Mouse (Mus musculus): ENCODE data around the gene Cnksr3. TPM values are rescaled to one million over a fixed set of nuclear protein-coding genes. Genes with fewer than 3 reads are reported as not detected.

Cnksr3 gene
- total and polyA plus RNA-seq, 3 experiments, result not detected

GRCm38 (mm10) chr10:7209691-7210455 is 2.2 kb downstream of the Cnksr3 start:
- Histone ChIP-seq H3K4me3 (ENCODE audit: control insufficient read depth in 1 of 2, insufficient read depth in 1 of 2, low read depth in 2 of 2, low read length in 2 of 2) (no peak overlapping the region), H3K9ac (ENCODE audit: control insufficient read depth, low read depth, low read length, poor library complexity, severe bottlenecking) (no peak overlapping the region), H3K79me2 (ENCODE audit: control insufficient read depth, insufficient read depth, low read length, poor library complexity) (no peaks in the 10 kb centered on the region), H3K9me3 (replicated peaks; ENCODE audit: insufficient read depth, low read length) (no peaks in the 10 kb centered on the region), H3K27ac (ENCODE audit: control insufficient read depth, low read depth, low read length) (no peak overlapping the region), H3K36me3 (ENCODE audit: control insufficient read depth in 1 of 2, insufficient read depth in 2 of 2, low read length in 2 of 2) (no peaks in the 10 kb centered on the region), H3K4me1 (ENCODE audit: control insufficient read depth in 1 of 2, insufficient read depth in 2 of 2, low read length in 2 of 2) (no peaks in the 10 kb centered on the region), H3K27me3 (ENCODE audit: control insufficient read depth in 1 of 2, insufficient read depth in 2 of 2, low read length in 2 of 2) (no peaks in the 10 kb centered on the region)
- DNase-seq (ENCODE audit: low read depth, low spot score), result no peak
- no peak for TF ChIP-seq JUND (IDR thresholded peaks at IDR 0.05; ENCODE audit: low read depth, low read length)
- no peak for TF ChIP-seq RCOR1 (IDR thresholded peaks at IDR 0.05; ENCODE audit: low read depth, low read length)
- TF ChIP-seq NRF1 (IDR thresholded peaks at IDR 0.05; ENCODE audit: insufficient read depth, low read depth, low read length, poor library complexity, severe bottlenecking), result no peak
- TF ChIP-seq USF2 (IDR thresholded peaks at IDR 0.05; ENCODE audit: borderline replicate concordance in 1 of 2, insufficient read depth in 1 of 2, low read depth in 1 of 2, low read length in 2 of 2), result no peak
- TF ChIP-seq TAL1 (IDR thresholded peaks at IDR 0.05; ENCODE audit: low read length), result no peak
- no peak for TF ChIP-seq NELFE (IDR thresholded peaks at IDR 0.05; ENCODE audit: low read depth, low read length)
- TF ChIP-seq RAD21 (IDR thresholded peaks at IDR 0.05; ENCODE audit: low read depth, low read length), result no peak
- TF ChIP-seq ELF1 (IDR thresholded peaks at IDR 0.05; ENCODE audit: low read depth, low read length), result no peak
- TF ChIP-seq KAT2A (conservative IDR thresholded peaks at IDR 0.05; ENCODE audit: low read depth, low read length), result no peak
- TF ChIP-seq POLR2A (IDR thresholded peaks at IDR 0.05; ENCODE audit: control insufficient read depth in 1 of 2, insufficient read depth in 1 of 2, low read depth in 1 of 2, low read length in 2 of 2, poor library complexity in 1 of 2), result no peak
- TF ChIP-seq ZMIZ1 (IDR thresholded peaks at IDR 0.05; ENCODE audit: low read depth, low read length), result no peak
- TF ChIP-seq MYB (IDR thresholded peaks at IDR 0.05; ENCODE audit: low read depth, low read length), result no peak

GRCm38 (mm10) chr10:7208859-7209441 is 3.1 kb downstream of the Cnksr3 start:
- Histone ChIP-seq H3K36me3 (ENCODE audit: control insufficient read depth in 1 of 2, insufficient read depth in 2 of 2, low read length in 2 of 2) (no peaks in the 10 kb centered on the region), H3K4me3 (ENCODE audit: control insufficient read depth in 1 of 2, insufficient read depth in 1 of 2, low read depth in 2 of 2, low read length in 2 of 2) (no peak overlapping the region), H3K27me3 (ENCODE audit: control insufficient read depth in 1 of 2, insufficient read depth in 2 of 2, low read length in 2 of 2) (no peaks in the 10 kb centered on the region), H3K4me1 (ENCODE audit: control insufficient read depth in 1 of 2, insufficient read depth in 2 of 2, low read length in 2 of 2) (no peaks in the 10 kb centered on the region), H3K79me2 (ENCODE audit: control insufficient read depth, insufficient read depth, low read length, poor library complexity) (no peaks in the 10 kb centered on the region), H3K9ac (ENCODE audit: control insufficient read depth, low read depth, low read length, poor library complexity, severe bottlenecking) (no peak overlapping the region), H3K27ac (ENCODE audit: control insufficient read depth, low read depth, low read length) (no peak overlapping the region), H3K9me3 (replicated peaks; ENCODE audit: insufficient read depth, low read length) (no peaks in the 10 kb centered on the region)
- DNase-seq (ENCODE audit: low read depth, low spot score), result no peak
- TF ChIP-seq TCF12 (IDR thresholded peaks at IDR 0.05; ENCODE audit: low read depth, low read length) (no peak), GABPA (IDR thresholded peaks at IDR 0.05; ENCODE audit: low read depth, low read length) (no peak), NELFE (IDR thresholded peaks at IDR 0.05; ENCODE audit: low read depth, low read length) (no peak), NRF1 (IDR thresholded peaks at IDR 0.05; ENCODE audit: insufficient read depth, low read depth, low read length, poor library complexity, severe bottlenecking) (no peak), CTCF (IDR thresholded peaks at IDR 0.05 in 2 of 3, conservative IDR thresholded peaks at IDR 0.05 in 1 of 3; ENCODE audit: control insufficient read depth in 1 of 3, insufficient read depth in 1 of 3, low read depth in 2 of 3, low read length in 3 of 3, poor library complexity in 1 of 3, severe bottlenecking in 1 of 3) (no peak), ZNF384 (IDR thresholded peaks at IDR 0.05; ENCODE audit: low read depth, low read length) (no peak)

Measured in MEL (cell line).